Mouse (Mus musculus) megakaryocyte, embryonic 14.5 days (primary cell): ENCODE measurements around the gene 1110002E22Rik. TPM values are rescaled to one million over a fixed set of nuclear protein-coding genes. Genes with fewer than 3 reads are reported as not detected.
A peak's percentile ranks its signal among the peaks of the same experiment; 100 is the strongest.

Source experiments
- H3K27me3 ChIP-seq: replicated peaks from 2 replicates; pipeline ENCODE3; 2012; ENCODE audit warnings: inconsistent platforms
- H3K36me3 ChIP-seq: replicated peaks from 2 replicates; pipeline ENCODE3; 2012; ENCODE audit warnings: low read length, inconsistent platforms, mixed read lengths
- H3K4me1 ChIP-seq: 2 replicates; pipeline ENCODE4 v1.6.1; 2012; ENCODE audit warnings: inconsistent platforms
- H3K4me3 ChIP-seq: replicated peaks from 2 replicates; pipeline ENCODE3; 2012; ENCODE audit warnings: moderate library complexity, mild to moderate bottlenecking, inconsistent platforms
- H3K9me3 ChIP-seq: 2 replicates; pipeline ENCODE4 v1.6.1; 2012; ENCODE audit warnings: inconsistent platforms
- FLI1 ChIP-seq: IDR thresholded peaks from 2 replicates; pipeline ENCODE4 v1.6.1; 2012; ENCODE audit warnings: low read length, inconsistent platforms, mixed read lengths
- GATA1 ChIP-seq: IDR thresholded peaks from 3 replicates; pipeline ENCODE4 v1.6.1; 2012; ENCODE audit warnings: mixed read lengths, low read length, inconsistent platforms, borderline replicate concordance
- polyA plus RNA-seq: library from polyadenylated mRNA; stranded (reverse); fragments of >175 nt; gene quantifications from 2 replicates; pipeline ENCODE4 v1.2.3, GENCODE M21; 2012; ENCODE audit warnings: low replicate concordance; ENCODE audit not compliant: insufficient read depth

The 1110002E22Rik gene
- polyA plus RNA-seq, 1 experiment: 0.03 TPM

DNA sequence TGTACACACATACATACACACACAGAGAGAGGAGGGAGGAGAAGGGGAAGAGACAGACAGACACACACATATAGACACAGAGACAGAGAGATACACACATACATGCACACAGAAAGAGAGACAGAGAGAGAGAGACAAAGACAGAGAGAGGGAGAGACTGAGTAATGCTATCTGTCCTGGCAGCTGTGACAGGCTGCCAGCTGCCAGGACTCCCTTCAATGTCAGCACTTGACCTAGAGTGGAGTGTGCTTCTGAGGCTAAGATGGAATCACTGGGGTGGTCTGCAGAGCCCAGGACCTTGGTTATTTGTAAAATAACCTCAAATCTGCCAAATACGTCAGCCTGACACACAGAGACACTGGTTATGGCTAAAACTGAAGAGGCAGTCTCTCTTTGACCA is 32.9 kb downstream of the 1110002E22Rik start:
- Histone ChIP-seq H3K9me3 (no peaks in the 10 kb centered on the region), H3K4me3 (no peak overlapping the region), H3K36me3 (no peaks in the 10 kb centered on the region), H3K4me1 (peaks cover 16% of the 10 kb centered on the region), H3K27me3 (peaks cover 9% of the 10 kb centered on the region)
- TF ChIP-seq GATA1 (no peak), FLI1 (no peak)

DNA sequence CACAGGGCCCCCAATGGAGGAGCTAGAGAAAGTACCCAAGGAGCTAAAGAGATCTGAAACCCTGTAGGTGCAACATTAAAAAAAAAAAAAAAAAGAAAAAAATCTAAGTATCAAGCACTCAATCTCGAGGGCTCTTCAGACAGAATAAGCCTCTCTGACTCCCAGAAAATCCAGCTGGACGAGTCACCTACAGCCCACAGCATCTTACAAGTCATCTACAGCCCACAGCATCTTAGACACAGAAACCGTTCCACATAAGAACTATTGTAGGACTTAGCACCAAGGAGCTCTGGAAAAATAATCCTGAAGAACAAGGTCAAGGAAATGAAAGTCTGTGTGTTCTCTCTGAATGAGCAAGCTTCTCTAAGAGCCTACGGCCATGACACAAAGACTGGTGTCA is 37.1 kb downstream of the 1110002E22Rik start:
- no peaks in the 10 kb centered on the region for H3K36me3 ChIP-seq
- H3K4me1 ChIP-seq: peaks cover 19% of the 10 kb centered on the region
- peaks cover 2% of the 10 kb centered on the region for H3K27me3 ChIP-seq
- no peak overlapping the region for H3K4me3 ChIP-seq
- no peaks in the 10 kb centered on the region for H3K9me3 ChIP-seq
- TF ChIP-seq FLI1: no peak
- TF ChIP-seq GATA1: no peak

DNA sequence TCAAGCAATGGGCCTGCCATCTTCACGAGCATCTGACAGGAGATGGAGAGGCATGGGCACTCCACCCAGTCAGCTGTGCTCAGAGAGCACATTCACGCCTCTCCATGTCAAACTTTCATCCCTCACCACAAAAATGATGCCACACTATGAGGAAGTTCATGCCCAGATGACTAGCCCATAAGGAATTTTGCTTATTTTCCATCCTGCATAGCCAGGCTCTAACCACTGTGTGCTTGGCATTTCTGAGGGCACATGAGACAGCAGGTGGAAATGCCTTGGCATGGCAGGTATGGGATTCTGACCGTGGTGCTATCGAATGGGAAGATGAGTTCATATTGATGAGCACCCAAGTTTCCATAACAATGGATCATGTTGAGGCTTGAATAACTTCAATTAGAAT is 38.8 kb downstream of the 1110002E22Rik start:
- no peaks in the 10 kb centered on the region for H3K9me3 ChIP-seq
- H3K27me3 ChIP-seq: no peaks in the 10 kb centered on the region
- peaks cover 5% of the 10 kb centered on the region for H3K4me1 ChIP-seq

DNA sequence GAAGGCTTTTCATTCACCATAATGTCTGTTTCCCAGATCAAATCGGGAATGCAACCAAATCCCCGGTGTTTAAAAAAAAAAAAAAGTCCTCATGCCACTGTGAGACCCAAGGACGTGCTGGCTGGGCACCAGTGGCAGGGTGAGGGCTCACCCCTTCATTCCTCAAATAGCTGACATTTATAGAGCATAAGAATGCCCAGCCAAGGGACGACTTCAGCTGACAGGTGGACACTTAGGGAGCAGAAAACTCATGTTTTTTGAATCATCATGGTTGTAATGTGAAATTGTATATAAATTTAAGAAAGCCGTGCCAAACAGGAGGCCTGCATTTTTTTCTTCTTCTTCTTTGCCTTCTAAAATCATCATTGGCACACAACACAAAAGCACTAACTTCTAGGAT is 40.2 kb downstream of the 1110002E22Rik start:
- Histone ChIP-seq H3K4me1 (peaks cover 3% of the 10 kb centered on the region; the same call in 1 of the 2 replicates), H3K9me3 (no peaks in the 10 kb centered on the region), H3K4me3 (no peak overlapping the region), H3K27me3 (no peaks in the 10 kb centered on the region), H3K36me3 (no peaks in the 10 kb centered on the region)
- TF ChIP-seq FLI1: no peak
- no peak for TF ChIP-seq GATA1

More for the DNA sequence above, 38.8 kb downstream of the 1110002E22Rik start:
- H3K4me3 ChIP-seq: no peak overlapping the region
- no peaks in the 10 kb centered on the region for H3K36me3 ChIP-seq
- TF ChIP-seq GATA1 (no peak), FLI1 (no peak)

DNA sequence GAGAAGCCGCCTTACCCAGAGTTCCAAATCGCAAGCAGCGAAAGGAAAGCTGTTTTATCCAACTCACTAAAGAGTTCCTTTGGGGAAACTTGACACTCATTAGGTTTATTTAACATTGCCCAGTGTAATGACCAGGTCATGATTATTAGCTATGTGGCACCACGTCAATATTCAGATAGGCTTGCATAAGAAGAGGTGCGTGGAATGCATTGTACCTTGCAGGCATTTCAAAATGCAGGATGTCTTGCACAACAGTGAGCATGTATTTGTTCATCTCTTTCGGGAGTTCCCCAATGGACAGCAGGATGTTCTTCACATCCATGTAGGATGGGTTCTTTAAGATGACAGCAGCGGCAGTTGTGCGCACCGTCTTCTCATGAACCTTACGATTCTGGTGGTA is 42.0 kb downstream of the 1110002E22Rik start:
- Histone ChIP-seq H3K27me3 (peaks cover 3% of the 10 kb centered on the region), H3K36me3 (no peaks in the 10 kb centered on the region), H3K4me1 (peaks cover 11% of the 10 kb centered on the region; the same call in 1 of the 2 replicates), H3K9me3 (no peaks in the 10 kb centered on the region), H3K4me3 (no peak overlapping the region)
- TF ChIP-seq FLI1 (no peak), GATA1 (no peak)

DNA sequence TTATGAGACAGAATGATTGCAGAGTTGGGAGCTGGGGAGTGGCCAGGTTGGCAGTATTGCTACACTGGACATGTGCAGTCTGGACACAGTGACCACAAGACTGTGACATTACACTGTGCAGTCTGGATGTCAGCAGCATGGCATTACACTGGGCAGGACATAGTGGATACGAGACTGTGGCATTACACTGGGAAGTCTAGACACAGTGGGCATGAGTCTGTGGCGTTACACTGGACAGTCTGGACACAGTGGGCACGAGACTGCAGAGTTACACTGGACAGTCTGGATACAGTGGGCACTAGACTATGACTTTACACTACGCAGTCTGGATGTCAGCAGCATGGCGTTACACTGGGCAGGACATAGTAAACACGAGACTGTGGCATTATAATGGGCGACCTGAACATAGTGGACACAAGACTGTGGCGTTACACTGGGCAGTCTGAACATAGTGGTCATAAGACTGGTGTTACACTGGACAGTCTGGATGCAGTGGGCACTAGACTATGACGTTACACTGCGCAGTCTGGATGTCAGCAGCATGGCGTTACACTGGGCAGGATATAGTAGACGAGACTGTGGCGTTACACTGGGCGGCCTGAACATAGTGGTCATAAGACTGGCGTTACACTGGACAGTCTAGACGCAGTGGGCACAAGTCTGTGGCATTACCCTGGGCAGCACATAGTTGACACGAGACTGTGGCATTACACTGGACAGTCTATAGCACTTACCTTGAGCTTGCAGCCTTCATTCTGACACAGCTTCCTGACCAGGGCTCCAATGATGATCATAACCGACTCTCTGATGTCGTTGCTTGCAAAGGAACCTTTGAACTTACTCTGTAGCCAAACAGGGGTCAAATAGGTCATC is 46.3 kb downstream of the 1110002E22Rik start:
- no peaks in the 10 kb centered on the region for H3K9me3 ChIP-seq
- TF ChIP-seq FLI1 (no peak), GATA1 (no peak)
- peaks cover 3% of the 10 kb centered on the region for H3K27me3 ChIP-seq
- H3K4me1 ChIP-seq: peaks cover 8% of the 10 kb centered on the region; the same call in 1 of the 2 replicates
- no peaks in the 10 kb centered on the region for H3K36me3 ChIP-seq
- peak overlapping the region; percentile 23 for H3K4me3 ChIP-seq

DNA sequence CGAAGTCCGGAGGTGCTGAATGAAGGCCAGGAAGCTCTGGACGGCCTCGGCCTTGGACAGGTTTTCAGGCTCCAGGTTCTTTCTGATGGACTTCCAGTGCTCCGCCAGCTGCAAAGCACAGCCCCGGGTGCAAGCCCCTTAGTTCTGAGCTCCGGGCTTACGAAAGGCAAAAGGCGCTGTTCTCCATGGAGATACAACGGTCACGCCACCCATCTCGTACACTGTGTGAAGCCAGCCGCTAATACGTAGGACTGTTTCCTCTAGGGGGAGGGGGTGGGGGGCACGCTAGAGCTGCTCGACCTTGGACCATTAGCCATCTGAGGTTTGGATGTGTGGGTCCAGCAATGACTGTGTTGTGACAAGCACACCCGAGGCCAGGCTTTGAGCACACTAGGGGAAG is 49.3 kb downstream of the 1110002E22Rik start:
- H3K4me1 ChIP-seq: peaks cover 8% of the 10 kb centered on the region; the same call in 1 of the 2 replicates
- no peak overlapping the region for H3K4me3 ChIP-seq
- H3K36me3 ChIP-seq: no peaks in the 10 kb centered on the region
- H3K27me3 ChIP-seq: peaks cover 3% of the 10 kb centered on the region
- TF ChIP-seq FLI1: no peak
- TF ChIP-seq GATA1: no peak
- no peaks in the 10 kb centered on the region for H3K9me3 ChIP-seq

DNA sequence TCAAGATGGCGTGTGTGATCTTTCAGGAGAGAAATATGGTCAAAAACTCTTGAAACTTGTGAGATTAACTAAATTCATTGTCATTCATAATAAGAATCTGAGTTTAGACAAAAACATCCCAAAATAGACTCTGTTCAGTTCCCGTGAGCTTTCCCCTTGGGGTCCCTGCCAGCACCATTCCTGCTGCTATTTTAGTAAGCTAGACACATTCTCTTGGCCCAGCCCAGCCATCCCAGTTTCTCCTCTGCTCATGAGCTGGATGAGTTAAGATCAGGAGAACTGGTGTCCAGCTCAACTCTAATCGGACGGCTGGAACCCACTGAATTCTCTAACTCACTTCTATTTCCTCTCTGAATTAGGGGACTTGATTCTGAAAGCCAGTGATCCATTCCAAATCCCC is 52.0 kb downstream of the 1110002E22Rik start:
- Histone ChIP-seq H3K9me3 (no peaks in the 10 kb centered on the region), H3K36me3 (no peaks in the 10 kb centered on the region), H3K4me3 (no peak overlapping the region), H3K27me3 (no peaks in the 10 kb centered on the region), H3K4me1 (no peaks in the 10 kb centered on the region)
- TF ChIP-seq GATA1 (no peak), FLI1 (no peak)

DNA sequence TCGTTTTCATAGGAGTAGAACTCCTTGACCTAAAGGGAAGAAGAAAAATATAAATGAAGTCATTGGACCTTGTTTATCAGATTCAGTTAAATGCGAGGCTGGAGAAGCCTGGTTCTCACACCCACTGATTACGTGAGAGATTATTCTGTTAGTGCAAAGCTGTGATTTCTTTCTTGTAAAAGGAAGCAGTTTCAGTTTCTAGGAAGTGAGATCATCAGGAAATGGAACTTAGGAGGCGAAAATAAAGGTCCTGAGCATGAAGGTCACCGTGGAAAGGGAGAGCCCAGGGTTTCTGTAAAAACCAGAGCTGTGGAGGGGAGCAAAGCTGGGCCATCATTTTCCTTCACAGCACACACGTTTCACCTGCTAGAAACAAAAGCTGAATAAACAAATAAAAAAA is 53.5 kb downstream of the 1110002E22Rik start:
- TF ChIP-seq FLI1 (no peak), GATA1 (no peak)
- no peaks in the 10 kb centered on the region for H3K36me3 ChIP-seq
- H3K4me1 ChIP-seq: no peaks in the 10 kb centered on the region
- no peaks in the 10 kb centered on the region for H3K27me3 ChIP-seq
- H3K9me3 ChIP-seq: no peaks in the 10 kb centered on the region
- no peak overlapping the region for H3K4me3 ChIP-seq

DNA sequence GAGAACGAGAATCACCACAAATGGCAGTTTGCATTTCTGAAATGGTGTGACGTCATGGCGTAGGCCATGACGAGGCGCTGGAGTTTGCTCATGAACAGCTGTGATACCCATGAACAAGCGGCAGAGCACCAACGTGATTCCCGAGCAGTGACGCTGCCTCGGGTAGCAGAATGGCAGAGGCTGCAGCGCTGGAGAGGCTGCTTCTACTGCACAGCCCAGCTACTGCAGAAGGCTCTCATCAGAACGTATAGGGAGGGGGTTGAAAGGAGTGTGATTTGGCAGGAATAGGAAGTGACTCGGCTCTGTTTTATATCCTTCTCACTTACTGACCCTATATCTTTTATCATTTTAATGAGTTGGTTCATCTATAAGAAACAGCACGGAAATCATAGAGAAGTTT is 54.0 kb downstream of the 1110002E22Rik start:
- H3K27me3 ChIP-seq: no peaks in the 10 kb centered on the region
- no peak for TF ChIP-seq FLI1
- no peak for TF ChIP-seq GATA1

More for the DNA sequence above, 54.0 kb downstream of the 1110002E22Rik start:
- H3K9me3 ChIP-seq: no peaks in the 10 kb centered on the region
- no peaks in the 10 kb centered on the region for H3K4me1 ChIP-seq
- H3K36me3 ChIP-seq: no peaks in the 10 kb centered on the region
- no peak overlapping the region for H3K4me3 ChIP-seq
